Mouse (Mus musculus): Measurements from ENCODE around the gene Tmprss3. TPM values are rescaled to one million over a fixed set of nuclear protein-coding genes. Genes with fewer than 3 reads are reported as not detected.

The Tmprss3 gene
- polyA plus RNA-seq, 1 experiment from 2014 or later, result not detected

GRCm38 (mm10) chr17:31183180-31183974 is 15.4 kb downstream of the Tmprss3 start:
- Histone ChIP-seq H3K4me1 (ENCODE audit: control insufficient read depth, insufficient read depth, low read length) (no peaks in the 10 kb centered on the region), H3K36me3 (ENCODE audit: control insufficient read depth, insufficient read depth, low read length) (no peaks in the 10 kb centered on the region), H3K27me3 (ENCODE audit: control insufficient read depth, insufficient read depth, low read length) (no peaks in the 10 kb centered on the region), H3K4me2 (ENCODE audit: low read depth, low read length) (no peak overlapping the region), H3K27ac (ENCODE audit: low read depth, low read length) (no peak overlapping the region), H3K9me3 (ENCODE audit: control insufficient read depth, low read length) (no peaks in the 10 kb centered on the region), H3K4me3 (ENCODE audit: low read depth, low read length) (no peak overlapping the region), H3K9ac (replicated peaks; ENCODE audit: low read depth, low read length) (no peak overlapping the region)
- 72% methylated on average over 12 of the region's 12 CpGs for WGBS
- no peak for ATAC-seq (ENCODE audit: low read depth)

GRCm38 (mm10) chr17:31181490-31181889 is 17.3 kb downstream of the Tmprss3 start:
- Histone ChIP-seq H3K27ac (ENCODE audit: low read depth, low read length) (no peak overlapping the region), H3K36me3 (ENCODE audit: control insufficient read depth, insufficient read depth, low read length) (no peaks in the 10 kb centered on the region), H3K27me3 (ENCODE audit: control insufficient read depth, insufficient read depth, low read length) (no peaks in the 10 kb centered on the region), H3K4me3 (ENCODE audit: low read depth, low read length) (no peak overlapping the region), H3K4me2 (ENCODE audit: low read depth, low read length) (no peak overlapping the region), H3K9ac (replicated peaks; ENCODE audit: low read depth, low read length) (no peak overlapping the region), H3K9me3 (ENCODE audit: control insufficient read depth, low read length) (no peaks in the 10 kb centered on the region), H3K4me1 (ENCODE audit: control insufficient read depth, insufficient read depth, low read length) (no peaks in the 10 kb centered on the region)
- ATAC-seq (ENCODE audit: low read depth), result no peak
- 89% methylated on average over 4 of the region's 4 CpGs for WGBS

- Histone ChIP-seq H3K4me1 (ENCODE audit: control insufficient read depth, insufficient read depth, low read length) (no peaks in the 10 kb centered on the region), H3K27ac (ENCODE audit: low read depth, low read length) (no peak overlapping the region), H3K9ac (replicated peaks; ENCODE audit: low read depth, low read length) (no peak overlapping the region), H3K4me3 (ENCODE audit: low read depth, low read length) (no peak overlapping the region), H3K9me3 (ENCODE audit: control insufficient read depth, low read length) (no peaks in the 10 kb centered on the region), H3K36me3 (ENCODE audit: control insufficient read depth, insufficient read depth, low read length) (no peaks in the 10 kb centered on the region), H3K4me2 (ENCODE audit: low read depth, low read length) (no peak overlapping the region), H3K27me3 (ENCODE audit: control insufficient read depth, insufficient read depth, low read length) (no peaks in the 10 kb centered on the region)
- WGBS, result 96% methylated on average over 4 of the region's 4 CpGs
- no peak for ATAC-seq (ENCODE audit: low read depth)
Observed at GRCm38 (mm10) chr17:31176321-31176720, 22.5 kb downstream of the Tmprss3 start.

GRCm38 (mm10) chr17:31169796-31170195 is 29.0 kb downstream of the Tmprss3 start:
- H3K27me3 ChIP-seq (ENCODE audit: control insufficient read depth, insufficient read depth, low read length), result no peaks in the 10 kb centered on the region
- H3K9ac ChIP-seq (replicated peaks; ENCODE audit: low read depth, low read length), result no peak overlapping the region
- no peaks in the 10 kb centered on the region for H3K9me3 ChIP-seq (ENCODE audit: control insufficient read depth, low read length)
- H3K4me2 ChIP-seq (ENCODE audit: low read depth, low read length), result no peak overlapping the region
- ATAC-seq (ENCODE audit: low read depth), result no peak
- H3K4me1 ChIP-seq (ENCODE audit: control insufficient read depth, insufficient read depth, low read length), result no peaks in the 10 kb centered on the region
- no peak overlapping the region for H3K4me3 ChIP-seq (ENCODE audit: low read depth, low read length)
- H3K27ac ChIP-seq (ENCODE audit: low read depth, low read length), result no peak overlapping the region
- WGBS, result 94% methylated on average over 5 of the region's 5 CpGs
- H3K36me3 ChIP-seq (ENCODE audit: control insufficient read depth, insufficient read depth, low read length), result no peaks in the 10 kb centered on the region

- Histone ChIP-seq H3K9ac (replicated peaks; ENCODE audit: low read depth, low read length) (no peak within 1 kb of the TSS), H3K36me3 (ENCODE audit: control insufficient read depth, insufficient read depth, low read length) (no peaks in the 10 kb centered on the region), H3K9me3 (ENCODE audit: control insufficient read depth, low read length) (no peaks in the 10 kb centered on the region), H3K4me3 (ENCODE audit: low read depth, low read length) (no peak within 1 kb of the TSS), H3K27me3 (ENCODE audit: control insufficient read depth, insufficient read depth, low read length) (no peaks in the 10 kb centered on the region), H3K27ac (ENCODE audit: low read depth, low read length) (no peak within 1 kb of the TSS), H3K4me1 (ENCODE audit: control insufficient read depth, insufficient read depth, low read length) (no peaks in the 10 kb centered on the region), H3K4me2 (ENCODE audit: low read depth, low read length) (no peak within 1 kb of the TSS)
- no peak for ATAC-seq (ENCODE audit: low read depth)
- 90% methylated on average over 6 of the region's 6 CpGs for WGBS
Observed at GRCm38 (mm10) chr17:31165127-31165526, 33.6 kb downstream of the Tmprss3 start, which contains the start of gene Tff1. Gene Tff1 (minus strand): TSS chr17:31165277.

- H3K27me3 ChIP-seq (ENCODE audit: control insufficient read depth, insufficient read depth, low read length), result no peaks in the 10 kb centered on the region
- no peaks in the 10 kb centered on the region for H3K36me3 ChIP-seq (ENCODE audit: control insufficient read depth, insufficient read depth, low read length)
- H3K4me1 ChIP-seq (ENCODE audit: control insufficient read depth, insufficient read depth, low read length), result no peaks in the 10 kb centered on the region
- no peak for ATAC-seq (ENCODE audit: low read depth)
- H3K9ac ChIP-seq (replicated peaks; ENCODE audit: low read depth, low read length), result no peak overlapping the region
- H3K4me2 ChIP-seq (ENCODE audit: low read depth, low read length), result no peak overlapping the region
- no peak overlapping the region for H3K4me3 ChIP-seq (ENCODE audit: low read depth, low read length)
- 87% methylated on average over 2 of the region's 2 CpGs for WGBS
- no peaks in the 10 kb centered on the region for H3K9me3 ChIP-seq (ENCODE audit: control insufficient read depth, low read length)
- H3K27ac ChIP-seq (ENCODE audit: low read depth, low read length), result no peak overlapping the region
Observed at GRCm38 (mm10) chr17:31163821-31164220, 35.0 kb downstream of the Tmprss3 start.

- H3K4me2 ChIP-seq (ENCODE audit: low read depth, low read length), result no peak overlapping the region
- ATAC-seq (ENCODE audit: low read depth), result no peak
Observed at GRCm38 (mm10) chr17:31162607-31163006, 36.2 kb downstream of the Tmprss3 start.

GRCm38 (mm10) chr17:31160291-31160690 is 38.5 kb downstream of the Tmprss3 start:
- 67% methylated on average over 4 of the region's 4 CpGs for WGBS
- no peak overlapping the region for H3K9ac ChIP-seq (replicated peaks; ENCODE audit: low read depth, low read length)
- no peaks in the 10 kb centered on the region for H3K9me3 ChIP-seq (ENCODE audit: control insufficient read depth, low read length)
- no peaks in the 10 kb centered on the region for H3K36me3 ChIP-seq (ENCODE audit: control insufficient read depth, insufficient read depth, low read length)
- no peak overlapping the region for H3K4me2 ChIP-seq (ENCODE audit: low read depth, low read length)
- H3K4me1 ChIP-seq (ENCODE audit: control insufficient read depth, insufficient read depth, low read length), result no peaks in the 10 kb centered on the region
- no peak overlapping the region for H3K4me3 ChIP-seq (ENCODE audit: low read depth, low read length)
- H3K27me3 ChIP-seq (ENCODE audit: control insufficient read depth, insufficient read depth, low read length), result no peaks in the 10 kb centered on the region
- ATAC-seq (ENCODE audit: low read depth), result no peak
- no peak overlapping the region for H3K27ac ChIP-seq (ENCODE audit: low read depth, low read length)

More at GRCm38 (mm10) chr17:31162607-31163006, 36.2 kb downstream of the Tmprss3 start:
- H3K27me3 ChIP-seq (ENCODE audit: control insufficient read depth, insufficient read depth, low read length), result no peaks in the 10 kb centered on the region
- 80% methylated on average over 12 of the region's 12 CpGs for WGBS
- H3K36me3 ChIP-seq (ENCODE audit: control insufficient read depth, insufficient read depth, low read length), result no peaks in the 10 kb centered on the region
- H3K9me3 ChIP-seq (ENCODE audit: control insufficient read depth, low read length), result no peaks in the 10 kb centered on the region
- no peaks in the 10 kb centered on the region for H3K4me1 ChIP-seq (ENCODE audit: control insufficient read depth, insufficient read depth, low read length)
- no peak overlapping the region for H3K27ac ChIP-seq (ENCODE audit: low read depth, low read length)
- no peak overlapping the region for H3K9ac ChIP-seq (replicated peaks; ENCODE audit: low read depth, low read length)
- H3K4me3 ChIP-seq (ENCODE audit: low read depth, low read length), result no peak overlapping the region

GRCm38 (mm10) chr17:31157921-31158320 is 40.9 kb downstream of the Tmprss3 start:
- H3K4me3 ChIP-seq (ENCODE audit: low read depth, low read length), result no peak overlapping the region
- H3K36me3 ChIP-seq (ENCODE audit: control insufficient read depth, insufficient read depth, low read length), result no peaks in the 10 kb centered on the region
- H3K27me3 ChIP-seq (ENCODE audit: control insufficient read depth, insufficient read depth, low read length), result no peaks in the 10 kb centered on the region
- no peak overlapping the region for H3K4me2 ChIP-seq (ENCODE audit: low read depth, low read length)
- H3K4me1 ChIP-seq (ENCODE audit: control insufficient read depth, insufficient read depth, low read length), result no peaks in the 10 kb centered on the region
- no peak overlapping the region for H3K9ac ChIP-seq (replicated peaks; ENCODE audit: low read depth, low read length)
- no peaks in the 10 kb centered on the region for H3K9me3 ChIP-seq (ENCODE audit: control insufficient read depth, low read length)
- no peak overlapping the region for H3K27ac ChIP-seq (ENCODE audit: low read depth, low read length)
- no peak for ATAC-seq (ENCODE audit: low read depth)
- WGBS, result 84% methylated on average over 6 of the region's 6 CpGs

Measured in neural tube, embryonic 14.5 days (tissue).